Mouse (Mus musculus) liver, postnatal 0 days (tissue): ENCODE measurements around the gene Dclk1. TPM values are rescaled to one million over a fixed set of nuclear protein-coding genes. Genes with fewer than 3 reads are reported as not detected.

Source experiments
- ATAC-seq: fragments of 200-750 bp; cut with Nextera tagmentation; 2 replicates; pipeline ENCODE4 v1.8.0; 2017; ENCODE audit warnings: mild to moderate bottlenecking, moderate library complexity
- DNase-seq: peaks from one replicate; pipeline ENCODE4 v3.0.0-alpha.2; 2016
- H3K27ac ChIP-seq: fragments of 300-500 bp; sonication (generic); 2 replicates; pipeline ENCODE4 v1.5.1; 2014; ENCODE audit warnings: antibody characterized with exemption, moderate library complexity, mild to moderate bottlenecking, low read depth
- H3K27me3 ChIP-seq: fragments of 300-500 bp; sonication (generic); 2 replicates; pipeline ENCODE4 v1.6.1; 2014; ENCODE audit warnings: low read length, control low read depth, mixed read lengths; ENCODE audit not compliant: insufficient read depth
- H3K36me3 ChIP-seq: fragments of 300-500 bp; sonication (generic); replicated peaks from 2 replicates; pipeline ENCODE4 v1.6.1; 2014; ENCODE audit warnings: mild to moderate bottlenecking, control low read depth, low read length, moderate library complexity, mixed read lengths; ENCODE audit not compliant: insufficient read depth
- H3K4me1 ChIP-seq: fragments of 300-500 bp; sonication (generic); 2 replicates; pipeline ENCODE4 v1.6.1; 2014; ENCODE audit warnings: antibody characterized with exemption, mild to moderate bottlenecking, control low read depth; ENCODE audit not compliant: insufficient read depth
- H3K4me2 ChIP-seq: fragments of 300-500 bp; sonication (generic); 2 replicates; pipeline ENCODE4 v1.6.1; 2014; ENCODE audit warnings: low read depth, mild to moderate bottlenecking, low read length, moderate library complexity, mixed read lengths
- H3K4me3 ChIP-seq: fragments of 300-500 bp; sonication (generic); 2 replicates; pipeline ENCODE4 v1.5.1; 2014; ENCODE audit warnings: low read depth, low read length
- H3K9ac ChIP-seq: fragments of 300-500 bp; sonication (generic); replicated peaks from 2 replicates; pipeline ENCODE4 v1.6.1; 2014; ENCODE audit warnings: mild to moderate bottlenecking, moderate library complexity
- H3K9me3 ChIP-seq: fragments of 300-500 bp; sonication (generic); 2 replicates; pipeline ENCODE4 v1.6.1; 2016; ENCODE audit warnings: mild to moderate bottlenecking, control low read depth, low read length, mixed read lengths
- CTCF ChIP-seq: sonication (generic); IDR thresholded peaks from 2 replicates; pipeline ENCODE4 v1.5.1; 2016; ENCODE audit warnings: antibody characterized with exemption, low read depth
- EP300 ChIP-seq: IDR thresholded peaks from 2 replicates; pipeline ENCODE4 v1.6.1; 2016; ENCODE audit warnings: antibody characterized with exemption, low read depth, mild to moderate bottlenecking
- WGBS: fragments of 180-500 bp; shearing (Covaris S2); extraction: QIAGEN DNeasy Blood & Tissue Kit; methylation state at CpG from one replicate; pipeline ENCODE4 v1.1.7; 2014; ENCODE audit not compliant: insufficient replicate concordance; 5-methylcytosine and 5-hydroxymethylcytosine counted together
- polyA plus RNA-seq: library from polyadenylated mRNA; unstranded; fragments of >200 nt; fragmentation: Nextera tagmentation; extraction: Ambion mirVana; gene quantifications from 2 replicates; pipeline ENCODE4 v1.2.1, GENCODE M21; 2015

Gene Dclk1
- polyA plus RNA-seq, 1 experiment from 2014 or later = 0.11 TPM

DNA sequence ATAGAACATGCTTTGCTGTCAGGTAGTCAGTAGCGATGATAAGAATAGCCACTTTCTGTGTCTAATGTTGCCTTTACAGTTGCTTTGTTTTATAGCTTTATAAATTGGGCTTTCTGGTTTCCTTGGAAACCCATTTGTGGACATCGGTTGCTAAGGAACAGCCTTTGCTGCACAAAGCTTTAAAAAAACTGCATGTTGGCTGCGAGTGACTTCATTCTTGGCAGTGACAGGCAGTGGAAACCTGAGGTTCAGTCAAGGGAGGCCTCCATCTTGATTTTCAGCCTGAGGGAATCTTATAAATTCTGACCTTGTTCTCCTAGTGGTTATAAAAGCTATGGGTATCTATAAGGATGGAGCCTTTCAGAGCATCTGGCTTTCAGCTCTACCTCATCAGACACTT is 42.1 kb downstream of the Dclk1 start:
- no peaks in the 10 kb centered on the region for H3K4me1 ChIP-seq
- DNase-seq = no peak
- no peak overlapping the region for H3K4me3 ChIP-seq
- WGBS = 69% methylated on average over 3 of the region's 3 CpGs
- H3K4me2 ChIP-seq = no peak overlapping the region
- no peak overlapping the region for H3K27ac ChIP-seq
- no peak overlapping the region for H3K9ac ChIP-seq
- no peak for ATAC-seq
- H3K9me3 ChIP-seq = no peaks in the 10 kb centered on the region
- TF ChIP-seq EP300 = no peak
- TF ChIP-seq CTCF = no peak
- no peaks in the 10 kb centered on the region for H3K36me3 ChIP-seq
- no peaks in the 10 kb centered on the region for H3K27me3 ChIP-seq

DNA sequence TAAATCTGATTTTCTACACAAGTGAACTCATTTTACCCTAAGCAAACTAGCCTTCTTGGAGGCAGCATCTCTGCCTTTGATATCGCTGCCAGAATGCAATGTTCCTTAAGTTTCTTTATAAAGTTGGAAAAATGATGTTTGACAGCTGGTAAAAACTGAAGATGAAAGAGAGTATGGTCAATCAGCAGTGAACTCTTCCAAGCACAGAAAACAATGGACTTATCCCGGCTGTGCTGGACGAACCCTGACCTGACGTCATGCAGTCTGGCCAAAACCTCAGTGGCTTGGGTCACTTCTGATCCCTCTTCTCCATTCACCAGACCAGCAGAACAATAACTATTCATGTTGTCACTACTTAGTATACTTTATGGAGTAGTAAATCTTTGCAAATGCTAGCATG is 46.6 kb downstream of the Dclk1 start:
- Histone ChIP-seq H3K36me3 (no peaks in the 10 kb centered on the region), H3K4me1 (no peaks in the 10 kb centered on the region), H3K27ac (no peak overlapping the region), H3K4me3 (no peak overlapping the region), H3K4me2 (no peak overlapping the region), H3K9me3 (no peaks in the 10 kb centered on the region), H3K27me3 (no peaks in the 10 kb centered on the region), H3K9ac (no peak overlapping the region)
- no peak for ATAC-seq
- DNase-seq = no peak
- WGBS = 69% methylated on average over 4 of the region's 4 CpGs
- TF ChIP-seq EP300 (no peak), CTCF (no peak)

DNA sequence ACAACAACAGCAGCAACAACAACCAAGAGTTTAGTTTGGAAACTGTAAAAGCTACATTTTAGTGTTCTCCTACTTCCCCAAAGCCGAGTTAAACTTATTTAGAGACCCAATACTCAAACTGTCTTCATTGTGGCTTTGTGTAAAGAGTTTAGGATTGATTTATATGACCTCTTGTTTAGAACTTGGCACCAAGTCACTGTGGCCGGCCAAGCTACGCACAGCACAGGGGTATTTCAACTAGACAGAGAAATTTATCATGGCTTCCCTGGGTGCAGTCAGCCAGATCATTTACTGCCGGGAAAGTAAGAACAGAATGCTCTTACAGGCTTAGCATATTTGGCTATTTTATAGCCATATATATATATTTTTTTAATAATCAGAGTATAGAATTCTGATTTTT is 49.8 kb downstream of the Dclk1 start:
- Histone ChIP-seq H3K4me1 (no peaks in the 10 kb centered on the region), H3K9me3 (no peaks in the 10 kb centered on the region), H3K27me3 (no peaks in the 10 kb centered on the region), H3K36me3 (no peaks in the 10 kb centered on the region), H3K9ac (no peak overlapping the region), H3K27ac (no peak overlapping the region), H3K4me3 (no peak overlapping the region), H3K4me2 (no peak overlapping the region)
- DNase-seq (no peak), ATAC-seq (no peak)
- TF ChIP-seq CTCF = no peak
- TF ChIP-seq EP300 = no peak
- WGBS = 62% methylated on average over 4 of the region's 4 CpGs

DNA sequence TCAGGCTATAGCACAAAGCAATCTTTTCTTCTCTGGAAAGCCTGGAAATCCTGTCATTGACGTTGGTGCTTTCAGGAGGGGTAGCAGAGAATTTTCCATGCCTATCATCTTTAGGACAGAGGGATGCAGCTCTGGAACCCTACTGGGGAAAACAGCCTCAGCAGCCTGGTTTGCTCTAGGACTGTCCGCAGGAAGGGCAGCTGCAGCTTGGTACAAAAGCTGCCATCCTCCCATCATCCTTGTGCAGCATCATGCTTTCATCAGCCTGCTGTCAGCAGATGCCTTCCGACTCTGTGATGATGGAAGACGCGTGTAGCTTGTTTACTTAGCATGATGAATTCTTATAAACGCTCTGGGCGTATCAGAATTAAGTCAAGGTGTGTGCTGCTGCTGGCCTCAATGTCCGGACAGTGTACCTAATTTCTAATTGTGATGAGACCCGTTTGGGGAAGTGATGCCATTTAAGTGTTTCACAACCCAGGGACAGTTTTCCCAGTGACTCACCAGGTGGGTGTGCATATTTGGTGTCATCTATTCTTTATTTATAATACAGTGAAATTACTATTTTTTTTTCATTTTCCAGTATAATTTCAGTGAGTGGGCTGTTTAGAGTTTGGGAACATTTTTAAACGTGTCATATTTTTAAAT is 50.7 kb downstream of the Dclk1 start:
- TF ChIP-seq EP300 (no peak), CTCF (no peak)
- H3K27ac ChIP-seq = no peak overlapping the region
- no peaks in the 10 kb centered on the region for H3K9me3 ChIP-seq
- no peaks in the 10 kb centered on the region for H3K27me3 ChIP-seq
- no peak overlapping the region for H3K9ac ChIP-seq
- H3K36me3 ChIP-seq = no peaks in the 10 kb centered on the region
- no peak overlapping the region for H3K4me3 ChIP-seq
- H3K4me2 ChIP-seq = no peak overlapping the region
- 72% methylated on average over 10 of the region's 10 CpGs for WGBS
- ATAC-seq (no peak), DNase-seq (no peak)
- no peaks in the 10 kb centered on the region for H3K4me1 ChIP-seq

DNA sequence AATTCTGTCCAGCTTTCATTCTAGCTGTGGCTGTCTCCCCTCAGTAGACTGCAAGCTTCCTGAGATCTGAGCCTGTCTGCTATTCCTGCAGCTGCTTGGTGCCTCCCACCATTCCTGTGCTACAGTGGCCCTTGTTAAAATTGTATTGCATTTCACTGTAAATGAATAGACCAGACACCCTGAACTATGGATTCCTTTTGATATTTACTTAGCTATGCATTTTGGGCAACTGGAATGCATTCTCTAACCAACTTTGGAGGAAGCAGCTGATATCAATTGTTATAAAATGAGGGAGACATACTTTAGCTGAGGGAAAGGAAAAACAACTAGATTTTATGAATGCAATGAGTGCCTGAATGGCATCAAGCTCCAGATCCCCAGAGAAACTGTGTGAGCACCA is 63.5 kb downstream of the Dclk1 start:
- TF ChIP-seq EP300 = no peak
- TF ChIP-seq CTCF = no peak
- DNase-seq = no peak
- H3K4me2 ChIP-seq = no peak overlapping the region

DNA sequence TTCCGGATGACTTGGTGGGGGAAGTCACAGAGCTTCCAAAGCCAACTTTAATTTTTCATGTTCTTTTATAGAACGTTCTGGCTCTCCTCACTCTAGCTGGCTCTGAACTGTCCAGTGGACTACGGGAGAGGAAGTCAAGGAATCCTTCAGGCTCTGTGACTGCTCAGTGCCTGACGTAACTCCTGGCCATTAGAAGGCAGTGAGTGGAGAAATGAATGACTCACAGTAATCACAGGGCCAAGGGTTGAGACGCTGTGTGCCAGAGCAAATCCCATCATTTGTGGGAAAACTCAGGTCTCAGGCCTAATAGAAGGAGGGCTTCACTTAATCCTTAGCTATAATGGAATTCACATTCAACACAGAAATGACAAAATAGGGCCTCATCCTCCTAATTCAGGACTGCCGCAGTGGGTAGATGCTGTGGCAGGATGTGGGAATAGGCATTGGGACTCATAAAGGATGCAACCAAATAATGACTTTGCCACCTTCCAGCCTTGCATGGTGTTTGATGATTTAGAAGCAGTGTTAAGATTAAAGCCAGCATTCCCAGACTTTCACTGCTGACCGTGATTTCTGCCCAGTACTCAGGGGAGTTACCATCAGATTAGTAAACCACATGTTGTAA is 65.5 kb downstream of the Dclk1 start:
- H3K4me2 ChIP-seq = no peak overlapping the region
- H3K9ac ChIP-seq = no peak overlapping the region
- 63% methylated on average over 7 of the region's 7 CpGs for WGBS
- DNase-seq (no peak), ATAC-seq (no peak)
- no peaks in the 10 kb centered on the region for H3K4me1 ChIP-seq
- H3K4me3 ChIP-seq = no peak overlapping the region
- H3K27ac ChIP-seq = no peak overlapping the region
- no peaks in the 10 kb centered on the region for H3K9me3 ChIP-seq
- no peak for TF ChIP-seq CTCF
- no peak for TF ChIP-seq EP300
- H3K27me3 ChIP-seq = no peaks in the 10 kb centered on the region
- H3K36me3 ChIP-seq = no peaks in the 10 kb centered on the region

More for the DNA sequence above, 63.5 kb downstream of the Dclk1 start:
- H3K27ac ChIP-seq = no peak overlapping the region
- H3K9me3 ChIP-seq = no peaks in the 10 kb centered on the region
- ATAC-seq = no peak
- no peaks in the 10 kb centered on the region for H3K27me3 ChIP-seq
- H3K4me3 ChIP-seq = no peak overlapping the region
- no peaks in the 10 kb centered on the region for H3K36me3 ChIP-seq
- H3K9ac ChIP-seq = no peak overlapping the region
- H3K4me1 ChIP-seq = no peaks in the 10 kb centered on the region

DNA sequence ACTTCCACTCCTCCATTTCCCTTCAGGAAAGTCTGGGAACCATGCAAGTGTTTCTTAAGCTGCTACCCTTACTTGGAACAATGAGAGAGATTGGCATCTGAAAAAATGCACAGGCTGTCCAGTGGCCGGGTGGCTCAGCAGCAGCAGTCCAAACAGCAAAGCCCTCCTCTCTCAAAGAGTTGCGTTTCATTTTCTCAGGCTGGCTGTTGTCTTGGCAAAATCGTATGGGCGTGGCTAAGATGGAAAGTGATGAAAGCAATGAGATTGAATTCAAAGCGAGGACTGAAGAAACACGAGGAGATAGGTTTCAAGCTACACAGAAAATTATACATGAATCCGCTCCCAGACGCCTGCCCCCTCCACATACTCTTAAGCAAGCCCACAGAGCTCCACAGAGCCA is 67.8 kb downstream of the Dclk1 start:
- Histone ChIP-seq H3K4me3 (no peak overlapping the region), H3K9me3 (no peaks in the 10 kb centered on the region), H3K36me3 (no peaks in the 10 kb centered on the region), H3K4me1 (no peaks in the 10 kb centered on the region), H3K4me2 (no peak overlapping the region), H3K9ac (no peak overlapping the region), H3K27ac (no peak overlapping the region), H3K27me3 (no peaks in the 10 kb centered on the region)
- WGBS = 65% methylated on average over 8 of the region's 8 CpGs
- no peak for ATAC-seq
- DNase-seq = no peak
- TF ChIP-seq CTCF (no peak), EP300 (no peak)
